Mouse (Mus musculus) left cerebral cortex, adult 18-20 months (tissue): ENCODE data around the gene Olfr1416. TPM values are rescaled to one million over a fixed set of nuclear protein-coding genes. Genes with fewer than 3 reads are reported as not detected.
"Not testable (repeated sequence)": the region's sequence is repeated elsewhere in the genome, so short reads cannot be mapped to it uniquely, and the experiment has no call there.

ENCODE experiments used
- DNase-seq, 2 experiments: peaks; one replicate each; pipeline ENCODE4 v3.0.0; 2021 to 2022; ENCODE audit warnings: low spot score in 2 of 2, mixed read lengths in 1 of 2
- long read RNA-seq, 2 experiments: library from polyadenylated mRNA; stranded (forward); transcript quantifications; one replicate each; pipeline ENCODE4 v2.0.0; 2021
- total RNA-seq, 2 experiments: library from RNA; stranded (reverse); gene quantifications; 2 replicates each; pipeline ENCODE4 v1.2.3; 2021

Olfr1416 gene
- total RNA-seq = not detected
- long read RNA-seq, experiment 1 = 0 reads
- long read RNA-seq, experiment 2 = 0 reads

- no peak for DNase-seq
Measured at GRCm38 (mm10) chr1:92485013-92485412, at the start of gene Olfr1416. Olfr1416 (minus strand) TSS chr1:92485113.

GRCm38 (mm10) chr1:92523764-92524163, 38.9 kb upstream of the Olfr1416 start:
- DNase-seq = no peak

- DNase-seq = peak; percentile 49 to 56
Measured at GRCm38 (mm10) chr1:92521376-92521775, 36.5 kb upstream of the Olfr1416 start.

- DNase-seq = peak; percentile 50 to 68
Measured at GRCm38 (mm10) chr1:92519046-92519445, 34.1 kb upstream of the Olfr1416 start.

- no peak for DNase-seq
Measured at GRCm38 (mm10) chr1:92518561-92518960, 33.6 kb upstream of the Olfr1416 start, which contains the start of gene Olfr1414. Olfr1414 (minus strand) TSS chr1:92518661.

- DNase-seq = no peak
Measured at GRCm38 (mm10) chr1:92515390-92515789, 30.5 kb upstream of the Olfr1416 start.

GRCm38 (mm10) chr1:92511646-92512045, 26.7 kb upstream of the Olfr1416 start:
- not testable (repeated sequence) for DNase-seq

- DNase-seq = no peak
Measured at GRCm38 (mm10) chr1:92496001-92496400, 11.1 kb upstream of the Olfr1416 start, which contains the start of gene Olfr1415. Olfr1415 (minus strand) TSS chr1:92496101.

GRCm38 (mm10) chr1:92474066-92474578, 10.8 kb downstream of the Olfr1416 start:
- no peak for DNase-seq

- peak; percentile 89 to 93 for DNase-seq
Measured at GRCm38 (mm10) chr1:92473165-92474041, 11.5 kb downstream of the Olfr1416 start, which contains the start of gene Ndufa10. Ndufa10 (minus strand) TSS chr1:92473860.

GRCm38 (mm10) chr1:92468891-92469290, 16.0 kb downstream of the Olfr1416 start:
- DNase-seq = no peak

GRCm38 (mm10) chr1:92458416-92458815, 26.5 kb downstream of the Olfr1416 start:
- no peak for DNase-seq

- no peak for DNase-seq
Measured at GRCm38 (mm10) chr1:92457758-92458157, 27.2 kb downstream of the Olfr1416 start.

GRCm38 (mm10) chr1:92453751-92454445, 31.0 kb downstream of the Olfr1416 start:
- DNase-seq = no peak

- DNase-seq = no peak
Measured at GRCm38 (mm10) chr1:92448293-92448692, 36.6 kb downstream of the Olfr1416 start.

GRCm38 (mm10) chr1:92441453-92442063, 43.4 kb downstream of the Olfr1416 start:
- no peak for DNase-seq

- DNase-seq = no peak
Measured at GRCm38 (mm10) chr1:92440066-92440750, 44.7 kb downstream of the Olfr1416 start.

- peak; percentile 50 to 59 for DNase-seq
Measured at GRCm38 (mm10) chr1:92437678-92438271, 47.1 kb downstream of the Olfr1416 start.

GRCm38 (mm10) chr1:92436831-92437321, 48.0 kb downstream of the Olfr1416 start:
- no peak for DNase-seq

- DNase-seq = no peak
Measured at GRCm38 (mm10) chr1:92434986-92435385, 49.9 kb downstream of the Olfr1416 start.
